Mouse (Mus musculus) right cerebral cortex, postnatal 4 days (tissue): ENCODE results near the gene Sema4d.

ENCODE experiments used
- DNase-seq: peaks from one replicate; pipeline ENCODE4 v3.0.0-alpha.2; 2022

Gene Sema4d

GRCm38 (mm10) chr13:51752346-51753167, 41.0 kb downstream of the Sema4d start:
- no peak for DNase-seq

DNA sequence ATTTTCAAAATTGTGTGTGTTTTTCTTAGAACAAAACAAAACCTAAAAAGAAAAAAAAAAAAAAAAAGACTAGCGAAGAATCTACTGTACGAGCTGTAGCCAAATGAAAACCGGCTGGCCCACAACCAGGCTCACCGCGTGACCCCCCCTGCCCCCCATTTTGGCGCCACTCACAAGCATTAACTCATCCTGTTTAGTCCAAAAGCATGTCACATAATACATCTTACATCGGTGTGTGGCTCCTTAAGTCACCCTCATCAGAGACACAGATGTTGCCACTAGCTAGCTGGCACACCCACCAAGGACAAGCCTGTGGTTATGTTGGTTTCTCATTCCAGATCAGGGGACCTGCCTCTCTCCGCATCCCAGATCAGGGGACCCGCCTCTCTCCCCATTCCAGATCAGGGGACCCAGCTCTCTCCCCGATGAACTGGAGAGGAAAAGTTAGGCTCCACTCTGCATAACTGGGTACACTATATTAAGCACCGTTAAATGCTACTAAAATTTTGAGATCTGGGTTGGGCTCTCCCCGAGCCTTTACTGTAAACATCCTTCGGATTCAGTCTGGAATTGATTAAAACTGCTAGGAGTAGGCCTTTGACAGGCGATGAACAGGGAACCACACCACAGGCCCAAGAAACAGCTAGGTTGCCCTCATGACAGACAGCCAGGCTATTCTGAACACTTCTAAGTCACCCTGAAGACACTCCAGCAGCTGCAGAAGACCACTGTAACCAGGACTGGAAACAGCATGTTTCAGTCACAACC, 43.8 kb downstream of the Sema4d start:
- DNase-seq: no peak

- no peak for DNase-seq
Observed at GRCm38 (mm10) chr13:51748009-51748552, 45.5 kb downstream of the Sema4d start.

DNA sequence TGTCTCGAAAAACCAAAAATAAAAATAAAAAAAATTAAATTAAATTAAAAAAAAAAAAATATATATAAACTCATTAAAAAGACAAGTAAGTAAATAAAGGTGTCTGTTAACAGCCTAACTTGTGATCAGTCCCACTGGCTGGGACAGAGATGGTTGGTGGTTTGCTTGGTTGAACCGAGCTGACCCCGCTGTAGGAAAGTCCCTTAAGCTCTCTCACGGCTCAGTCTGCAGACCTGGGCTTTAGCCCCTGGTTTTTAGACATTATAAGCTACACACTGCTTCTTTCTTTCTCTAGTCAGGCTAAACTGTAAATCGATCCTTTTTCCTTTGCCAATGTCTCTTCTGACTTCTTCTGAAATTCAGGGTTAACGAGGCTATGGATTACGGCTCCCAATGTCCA, 46.5 kb downstream of the Sema4d start:
- no peak for DNase-seq

- DNase-seq: no peak
Observed at GRCm38 (mm10) chr13:51745862-51746261, 47.7 kb downstream of the Sema4d start.

DNA sequence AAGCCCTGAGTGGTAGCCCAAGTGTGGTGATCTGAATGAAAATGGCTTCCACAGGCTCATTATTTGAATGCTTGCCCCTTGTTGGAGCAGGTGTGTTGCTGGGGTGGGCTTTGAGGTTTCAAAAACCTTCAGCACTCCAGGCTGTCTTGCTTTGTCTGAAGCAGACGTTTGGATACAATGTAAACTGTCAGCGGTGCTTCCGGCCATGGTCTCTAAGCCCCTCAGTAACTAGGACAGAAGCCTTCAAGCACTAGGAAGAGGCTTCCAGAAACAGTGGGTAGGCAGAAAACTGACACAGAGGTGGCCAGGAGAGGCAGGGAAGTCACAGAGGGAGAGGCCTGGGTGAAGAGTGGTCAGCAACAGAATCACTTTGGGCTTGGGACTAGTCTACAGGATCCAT, 49.7 kb downstream of the Sema4d start:
- no peak for DNase-seq

DNA sequence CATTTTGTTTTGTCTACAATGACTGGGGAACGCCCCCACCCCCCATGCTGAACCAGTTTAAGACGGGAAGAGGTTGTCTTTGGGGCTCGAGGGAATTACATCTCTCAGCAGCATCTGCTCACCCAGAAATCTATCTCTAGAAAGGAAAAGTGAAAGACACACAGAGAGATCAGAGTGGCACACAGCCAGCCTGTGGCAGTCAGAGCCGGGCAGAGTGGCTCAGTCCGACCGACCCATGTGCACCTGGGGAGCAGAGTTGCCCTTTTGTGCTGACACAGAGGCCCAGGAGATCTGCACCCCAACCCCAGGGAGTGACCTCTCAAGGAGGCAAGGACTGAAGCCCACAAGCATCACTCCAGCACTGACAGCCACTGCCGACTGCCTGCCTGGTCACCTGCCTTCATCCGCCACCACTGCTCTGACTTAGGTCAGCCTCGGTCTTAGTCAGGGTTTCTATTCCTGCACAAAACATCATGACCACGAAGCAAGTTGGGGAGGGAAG, 50.9 kb downstream of the Sema4d start:
- DNase-seq: no peak

DNA sequence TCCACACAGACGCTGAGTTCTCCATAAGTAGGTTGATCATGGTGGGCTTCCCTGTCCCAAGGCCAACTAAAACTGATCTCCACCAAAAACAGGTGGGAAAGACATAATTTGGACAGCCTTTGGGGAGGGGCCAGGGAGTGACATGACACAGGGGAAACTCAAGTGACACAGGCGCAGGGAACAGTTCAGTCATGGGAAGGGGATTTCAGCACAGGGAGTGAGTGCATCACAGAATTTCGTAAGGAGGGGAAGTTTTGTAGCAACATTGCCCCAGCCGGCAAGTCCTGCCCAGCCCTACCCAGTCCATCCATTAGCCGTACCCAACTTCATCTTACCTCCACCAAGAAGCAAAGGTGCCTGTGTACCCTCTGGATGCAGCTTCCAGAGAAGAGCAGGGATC, 52.8 kb downstream of the Sema4d start:
- no peak for DNase-seq

DNA sequence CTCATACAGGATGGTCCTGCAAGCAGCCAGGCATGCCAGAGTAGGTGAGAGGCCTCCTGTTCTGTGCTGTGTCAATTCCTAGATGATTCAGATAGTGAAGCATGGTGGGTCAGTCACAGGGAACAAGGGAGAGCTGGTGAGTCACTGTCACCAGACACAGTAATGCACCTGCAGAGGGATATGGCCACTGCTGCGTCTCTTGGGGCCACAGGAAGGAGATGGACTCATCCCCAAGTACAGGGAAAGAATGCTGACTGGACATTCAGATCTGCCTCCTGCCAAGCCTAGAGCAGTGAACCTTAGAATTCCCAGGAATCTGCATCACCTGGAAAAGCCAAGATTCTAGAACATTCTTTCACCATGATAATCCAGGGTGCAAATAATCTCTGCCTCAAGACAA, 53.8 kb downstream of the Sema4d start:
- DNase-seq: no peak

DNA sequence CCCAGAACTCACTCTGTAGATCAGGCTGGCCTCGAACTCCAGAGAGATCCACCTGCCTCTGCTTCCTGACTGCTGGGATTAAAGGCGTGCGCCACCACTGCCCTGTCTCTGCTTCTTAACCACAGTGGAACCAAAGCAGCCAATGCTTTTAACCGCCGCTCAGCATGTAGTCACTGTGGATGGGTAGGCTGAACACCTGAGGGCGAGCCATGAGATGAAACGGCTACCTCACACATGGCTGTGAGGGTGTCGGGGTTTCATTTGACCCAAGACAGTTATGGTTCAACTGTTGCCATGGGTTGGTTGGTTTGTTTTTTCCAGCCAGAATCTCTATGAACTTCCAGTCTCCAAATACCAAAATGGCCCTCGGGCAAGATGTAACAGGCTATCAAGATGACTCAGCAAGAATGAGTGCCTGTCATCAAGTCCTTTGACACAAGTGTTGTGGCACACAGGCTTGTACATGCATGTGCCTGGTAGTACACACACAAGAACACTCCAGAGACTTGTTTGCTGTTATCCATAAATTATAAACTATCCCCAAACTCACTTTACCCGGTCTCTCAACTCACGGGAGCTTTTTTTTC, 54.9 kb downstream of the Sema4d start:
- DNase-seq: no peak

GRCm38 (mm10) chr13:51737949-51738513, 55.5 kb downstream of the Sema4d start:
- no peak for DNase-seq

GRCm38 (mm10) chr13:51737033-51737948, 56.3 kb downstream of the Sema4d start:
- DNase-seq: no peak

DNA sequence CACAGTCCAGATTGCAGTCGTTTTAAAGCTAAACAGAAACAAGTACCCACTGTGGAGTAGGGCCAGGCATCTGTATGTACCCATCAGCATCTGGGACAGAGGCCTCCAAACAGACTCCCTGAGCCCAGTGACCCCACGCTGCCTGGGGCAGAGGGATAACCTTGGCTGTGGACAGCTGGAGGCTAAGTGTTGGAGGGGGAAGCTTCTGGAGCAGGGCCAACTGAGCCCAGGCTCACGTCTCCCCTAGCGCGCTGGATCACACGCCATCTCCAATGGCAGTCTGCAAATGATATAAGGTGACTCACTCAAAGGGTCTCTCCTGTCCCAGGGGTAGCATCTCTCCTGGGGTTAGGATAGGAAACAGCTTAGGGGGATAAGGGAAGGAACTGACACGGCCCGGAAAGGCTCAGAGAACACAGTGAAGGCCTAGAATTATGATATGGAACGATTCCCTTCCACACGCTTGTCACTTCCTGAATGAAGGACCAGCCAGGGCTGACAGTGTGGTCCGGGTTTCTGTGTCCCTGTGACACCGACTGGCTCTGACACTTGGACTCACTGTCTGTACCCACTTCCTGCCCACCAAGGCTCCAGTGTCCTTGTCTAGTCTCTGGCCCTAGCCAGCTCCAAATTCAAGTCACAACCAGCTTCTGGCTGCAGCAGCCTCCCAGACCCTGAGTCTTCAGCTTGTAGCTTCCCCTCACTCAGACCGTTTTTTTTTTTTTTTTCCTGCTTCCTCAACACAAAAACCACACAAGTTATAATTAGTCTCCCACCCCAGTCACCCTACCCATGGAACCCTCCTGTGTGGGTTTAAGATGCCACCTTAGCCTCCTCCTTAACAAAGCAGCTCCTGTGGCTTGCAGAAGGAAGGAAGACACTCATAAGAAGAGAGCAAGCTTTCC, 57.3 kb downstream of the Sema4d start:
- DNase-seq: no peak

GRCm38 (mm10) chr13:51734556-51734955, 59.0 kb downstream of the Sema4d start:
- no peak for DNase-seq

DNA sequence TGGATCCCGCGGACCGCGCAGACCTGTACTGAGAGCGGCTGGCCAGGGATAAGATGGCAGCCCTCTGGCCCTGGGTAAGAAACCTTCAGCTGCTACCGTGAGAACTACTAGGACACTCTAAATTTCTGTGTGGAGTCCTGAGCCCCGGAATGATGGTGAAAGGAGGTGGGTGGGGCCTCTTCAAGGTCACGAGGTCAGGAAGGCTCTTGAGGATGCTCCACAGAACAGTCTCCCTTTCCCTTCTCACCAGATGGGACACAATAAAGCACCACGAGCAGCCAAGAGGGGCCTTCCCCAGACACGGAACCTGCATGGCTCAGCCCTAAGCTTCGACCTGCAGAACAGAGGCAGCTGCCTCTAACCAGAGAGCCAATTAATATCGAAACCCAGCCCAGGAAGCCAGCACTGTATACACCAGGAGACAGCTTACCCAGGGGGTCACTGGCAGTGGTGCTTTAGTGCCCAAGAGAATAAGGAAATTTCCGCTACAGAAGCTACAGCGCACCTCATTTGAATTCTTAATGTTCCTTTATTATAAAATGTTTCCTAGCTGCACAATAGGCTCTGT, 61.4 kb downstream of the Sema4d start:
- no peak for DNase-seq

GRCm38 (mm10) chr13:51731474-51731873, 62.1 kb downstream of the Sema4d start:
- no peak for DNase-seq

DNA sequence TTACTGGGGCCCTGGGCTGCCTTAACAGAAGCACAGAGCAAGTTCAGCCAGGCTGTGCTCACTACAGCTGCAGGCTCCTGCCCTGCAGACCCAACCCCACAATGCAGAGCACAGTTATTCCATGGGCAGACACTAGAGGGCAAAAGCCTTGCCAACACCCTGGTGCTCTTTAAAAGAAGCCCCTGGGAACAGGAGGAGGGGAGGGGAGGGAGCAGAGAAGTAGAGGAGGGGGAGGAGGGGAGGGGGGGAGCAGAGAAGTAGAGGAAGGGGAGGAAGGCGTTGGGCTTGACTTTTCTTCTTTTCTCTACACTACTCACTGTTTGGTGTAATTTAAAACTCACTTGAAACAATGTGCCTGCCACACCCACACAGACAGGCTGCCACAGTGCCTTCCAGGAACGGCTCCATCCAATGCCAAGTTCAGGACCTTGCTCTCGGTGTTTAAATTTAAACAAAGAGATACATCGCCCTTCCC, 63.6 kb downstream of the Sema4d start:
- no peak for DNase-seq

GRCm38 (mm10) chr13:51727364-51727763, 66.2 kb downstream of the Sema4d start:
- DNase-seq: no peak

DNA sequence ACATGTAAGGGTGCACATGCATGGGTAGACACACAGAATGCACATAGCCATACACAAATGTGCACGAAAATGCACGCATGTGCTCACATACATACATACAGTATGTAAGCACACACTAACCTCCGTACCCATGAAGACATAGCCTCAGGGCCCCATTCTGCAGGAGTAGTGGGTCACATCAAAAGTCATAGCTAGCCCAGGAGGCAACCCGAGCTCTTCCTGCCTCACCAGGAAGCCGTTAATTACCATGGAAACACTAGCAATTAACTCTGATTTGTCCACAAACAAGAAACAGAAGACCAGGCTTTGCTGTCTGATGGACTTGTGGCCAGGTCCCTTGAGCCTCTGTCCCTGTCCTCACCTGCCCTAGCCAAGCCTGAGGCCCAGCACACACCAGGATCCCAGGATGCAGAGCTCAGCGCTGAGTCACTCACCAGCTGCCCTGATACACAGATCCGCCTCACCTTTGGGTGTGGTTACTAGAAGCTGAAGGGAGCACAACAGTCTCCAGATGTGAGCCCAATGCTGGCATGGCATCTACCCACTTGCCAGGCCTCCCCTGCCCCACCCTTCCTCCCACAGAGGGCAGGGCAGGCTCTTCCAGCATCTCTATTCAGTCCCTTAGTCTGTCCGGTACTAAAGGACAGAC, 67.5 kb downstream of the Sema4d start:
- no peak for DNase-seq

GRCm38 (mm10) chr13:51725446-51725845, 68.1 kb downstream of the Sema4d start:
- no peak for DNase-seq
